Mouse (Mus musculus): ENCODE results near the gene Glrx3. TPM values are rescaled to one million over a fixed set of nuclear protein-coding genes. Genes with fewer than 3 reads are reported as not detected.
A peak's percentile ranks its signal among the peaks of the same experiment; 100 is the strongest.

Glrx3 gene
- total RNA-seq, 2 experiments from 2014 or later: 136 to 144 TPM

DNA sequence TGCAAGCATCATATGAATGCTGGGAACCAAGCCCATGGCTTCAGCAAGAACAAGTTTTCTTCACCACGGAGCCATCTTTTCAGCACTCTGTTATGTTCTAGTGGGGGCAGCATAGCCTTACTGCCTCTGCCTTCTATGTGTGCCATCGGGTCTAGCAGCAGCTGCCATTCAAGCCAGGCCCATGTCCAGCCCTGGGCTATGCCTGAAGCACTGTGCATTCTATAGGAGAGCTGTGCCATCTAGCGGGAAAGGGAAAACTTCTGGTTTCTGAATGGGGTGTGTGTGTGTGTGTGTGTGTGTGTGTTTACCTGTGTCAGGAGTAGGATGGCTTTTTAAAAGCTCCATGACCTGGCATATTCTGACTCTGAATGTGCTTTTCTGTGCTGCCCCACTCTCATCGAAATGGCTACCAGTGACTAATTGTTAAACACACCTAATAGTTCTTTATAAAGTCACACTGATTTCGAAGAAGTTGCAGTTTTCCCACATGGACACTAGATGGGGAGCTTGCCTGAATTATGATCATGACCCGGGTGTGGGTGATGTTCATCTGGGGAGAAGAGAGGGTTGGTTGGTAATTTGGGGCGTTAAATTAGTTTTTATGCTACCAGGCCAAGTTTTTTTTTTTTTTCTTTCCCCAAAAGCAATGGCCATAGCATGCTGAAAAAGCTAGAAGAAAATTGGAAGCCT, 34.2 kb downstream of the Glrx3 start:
- no peak for DNase-seq

DNA sequence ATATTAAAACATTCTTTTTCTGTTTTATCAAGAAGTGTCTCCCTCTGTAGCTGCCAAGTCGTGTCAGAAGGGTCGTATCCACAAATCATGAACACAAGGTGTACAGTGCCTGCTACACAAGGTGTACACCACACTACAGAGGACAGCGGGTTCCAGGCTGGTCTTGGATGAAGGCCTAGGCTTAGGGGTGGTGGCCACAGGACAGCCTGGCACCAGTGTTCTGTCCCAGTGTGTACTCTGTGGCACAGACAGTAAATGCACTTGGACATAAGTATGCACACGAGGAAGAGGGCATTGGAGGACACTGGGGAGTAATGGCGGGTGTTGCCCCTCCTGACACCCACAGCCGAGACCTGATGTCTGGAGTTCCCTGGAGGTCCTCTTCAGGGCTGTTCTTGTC, 34.7 kb downstream of the Glrx3 start:
- no peak for DNase-seq

DNA sequence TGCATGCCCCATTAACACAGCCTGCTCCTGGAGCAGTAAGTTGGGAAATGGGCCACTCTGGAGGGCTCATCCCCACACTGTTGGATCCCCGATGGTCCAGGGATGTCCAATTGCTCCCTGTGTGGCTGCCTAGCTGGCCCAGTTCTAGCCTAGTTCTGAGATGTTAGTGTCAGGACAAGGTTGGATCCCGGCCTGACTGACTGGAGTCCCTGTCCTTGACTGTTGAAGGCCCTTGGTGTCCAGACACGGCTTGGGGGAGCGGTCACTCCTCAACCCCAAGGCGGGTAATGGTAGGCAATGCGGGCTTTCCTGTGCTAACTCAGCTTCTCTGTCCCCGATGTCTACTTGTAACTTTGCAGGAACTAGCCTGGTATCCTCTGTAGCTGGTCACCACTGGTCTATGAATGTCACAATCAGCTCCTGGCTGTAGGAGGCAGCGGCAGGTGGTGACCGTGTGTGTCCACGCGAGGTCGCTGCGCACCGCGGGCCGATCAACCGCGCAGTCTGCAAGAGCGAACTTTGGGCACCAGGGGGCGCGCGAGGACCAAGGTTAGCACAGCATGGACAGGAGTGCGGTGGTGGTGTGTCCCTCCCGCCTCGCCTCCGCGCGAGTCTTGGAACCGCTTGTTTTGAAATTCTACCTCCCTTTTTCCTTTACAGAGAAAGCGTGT, 40.7 kb downstream of the Glrx3 start:
- peak; percentile 88 to 99 for DNase-seq

DNA sequence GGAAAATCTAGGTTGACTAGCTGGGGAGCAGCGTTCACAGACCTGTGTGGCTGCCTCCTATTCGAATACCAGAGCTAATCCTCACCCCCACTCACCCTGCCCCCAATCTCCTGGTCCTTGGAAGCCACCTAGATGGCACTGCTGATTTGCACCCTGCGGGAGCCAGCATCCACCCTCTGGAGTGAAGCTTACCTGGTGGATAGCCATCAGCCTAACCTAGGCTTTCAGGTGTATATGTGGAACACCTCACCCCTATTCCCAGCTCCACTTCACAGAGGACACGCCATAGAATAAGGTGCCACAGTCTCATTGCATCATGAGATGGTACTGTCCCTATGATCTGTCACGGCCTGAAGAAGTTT, 41.2 kb downstream of the Glrx3 start:
- DNase-seq: no peak

DNA sequence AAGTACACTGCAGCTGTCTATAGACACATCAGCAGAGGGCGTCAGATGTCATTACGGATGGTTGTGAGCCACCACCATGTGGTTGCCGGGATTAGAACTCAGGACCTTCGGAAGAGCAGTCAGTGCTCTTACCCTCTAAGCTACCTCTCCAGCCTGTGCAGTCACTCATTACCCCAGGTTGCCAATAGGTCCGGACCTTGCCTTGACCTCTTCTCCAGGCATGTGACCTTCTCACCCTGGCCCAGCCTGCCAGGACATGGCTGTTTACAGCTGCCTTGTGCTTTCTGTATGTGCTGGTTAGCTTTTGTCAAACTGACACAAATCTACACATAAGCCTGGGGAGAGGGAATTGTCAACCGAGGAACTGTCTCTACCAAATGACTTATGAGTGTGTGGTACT, 43.4 kb downstream of the Glrx3 start:
- no peak for DNase-seq

DNA sequence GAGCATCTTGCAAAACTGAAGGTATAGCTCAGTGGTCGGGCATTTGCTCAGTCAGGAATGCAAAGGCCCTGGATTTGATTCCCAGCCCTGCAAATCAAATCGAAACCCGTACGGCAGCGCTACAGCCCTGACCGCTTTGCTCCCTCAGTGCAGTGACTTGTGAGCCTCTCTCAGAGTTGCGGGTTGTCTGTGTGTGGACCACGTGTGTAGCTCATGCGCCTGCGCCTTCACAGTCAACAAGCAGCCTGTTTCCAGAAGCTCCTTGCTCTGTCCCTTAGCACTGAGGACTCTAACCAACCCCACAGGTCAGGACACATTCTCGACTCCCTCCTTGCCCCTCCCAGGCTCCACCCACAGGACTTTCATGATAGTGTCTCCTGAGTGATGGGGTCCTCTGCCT, 46.6 kb downstream of the Glrx3 start:
- no peak for DNase-seq

DNA sequence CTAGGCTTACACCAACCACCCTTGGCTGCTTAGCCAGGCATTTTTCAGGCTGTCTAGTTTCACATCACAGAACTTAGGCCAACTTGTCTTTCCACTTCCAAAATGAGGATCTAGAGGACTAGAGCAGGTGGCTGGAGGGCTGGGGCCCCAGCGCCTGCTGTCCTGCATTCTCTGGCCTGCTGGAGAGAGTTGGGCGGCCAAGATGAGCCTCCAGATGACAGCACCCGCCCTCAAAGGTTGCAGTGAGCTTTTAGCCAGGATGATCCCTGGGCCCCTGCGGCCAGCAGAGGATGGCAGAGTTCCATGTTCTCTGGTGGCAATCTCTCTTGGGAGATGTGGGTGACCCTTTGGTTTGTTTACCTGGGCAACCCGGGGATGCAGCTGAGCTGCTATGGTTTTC, 51.0 kb downstream of the Glrx3 start:
- DNase-seq: no peak

DNA sequence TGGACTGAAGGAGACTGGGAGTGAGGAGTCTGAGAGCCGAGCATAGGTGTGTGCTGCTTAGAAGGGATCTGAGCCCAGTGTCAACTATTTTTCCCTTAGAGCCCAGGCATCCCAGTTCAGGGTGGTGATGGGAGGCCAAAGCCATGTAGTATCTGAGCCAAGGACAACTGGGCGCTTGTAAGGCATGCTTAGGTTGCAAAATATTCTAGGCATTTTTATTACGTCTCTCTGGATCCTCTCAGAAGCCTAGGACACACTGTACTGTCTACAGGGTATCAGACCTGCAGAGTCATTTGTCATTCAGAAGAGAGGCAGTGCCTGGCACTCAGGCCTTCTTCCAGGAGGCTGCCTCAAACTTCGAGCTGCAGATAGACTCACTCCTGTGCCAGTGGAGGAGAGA, 53.3 kb downstream of the Glrx3 start:
- no peak for DNase-seq

DNA sequence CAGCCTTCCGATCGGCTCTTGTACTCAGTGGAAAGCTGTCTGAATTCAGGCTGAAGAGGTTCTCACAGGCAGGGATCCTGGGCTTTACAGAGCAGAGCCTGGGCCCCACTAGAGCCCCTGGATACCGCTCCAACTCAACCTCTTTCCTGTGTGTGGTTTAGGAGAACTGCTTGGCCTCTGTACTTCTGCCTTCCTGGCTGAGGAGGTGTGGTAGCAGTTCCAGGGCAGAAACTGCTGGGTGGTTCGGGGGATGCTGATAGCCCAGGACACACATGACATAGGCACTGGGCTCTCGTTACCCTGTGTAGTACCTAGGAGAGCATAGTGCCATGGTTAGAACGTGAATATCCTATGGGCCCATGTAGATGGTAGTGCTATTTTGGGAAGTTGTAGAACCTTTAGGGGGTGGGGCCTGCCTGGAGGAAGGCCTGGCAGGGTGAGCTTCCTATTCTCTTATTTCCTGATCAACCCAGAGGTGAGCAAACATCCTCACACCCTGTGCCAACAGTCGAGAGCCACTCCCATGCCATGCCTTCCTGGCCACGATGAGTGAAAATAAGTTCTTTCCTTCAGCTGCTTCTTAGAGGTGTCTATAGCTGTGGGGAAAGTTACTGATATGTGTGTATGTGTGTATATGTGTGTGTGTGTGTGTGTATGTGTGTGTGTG, 55.0 kb downstream of the Glrx3 start:
- DNase-seq: no peak

DNA sequence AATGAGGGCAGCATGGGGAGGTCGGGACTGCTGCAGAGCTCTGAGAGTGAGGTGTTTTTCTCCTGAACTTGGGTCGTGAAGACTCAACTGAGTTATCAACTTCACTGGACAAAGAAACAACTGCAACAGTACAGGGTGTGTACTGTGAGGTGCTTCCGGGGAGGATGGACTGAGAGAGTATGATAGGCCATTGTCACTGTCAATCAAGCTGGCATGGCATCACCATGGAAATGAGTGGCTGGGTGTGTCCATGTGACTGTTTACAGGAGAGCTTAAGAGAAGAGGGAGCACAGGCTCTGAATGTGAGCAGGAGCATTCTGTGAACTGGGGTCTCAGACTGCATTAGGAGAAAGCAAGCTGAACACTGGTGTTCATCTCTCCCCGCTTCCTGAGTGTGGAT, 61.3 kb downstream of the Glrx3 start:
- DNase-seq: no peak

DNA sequence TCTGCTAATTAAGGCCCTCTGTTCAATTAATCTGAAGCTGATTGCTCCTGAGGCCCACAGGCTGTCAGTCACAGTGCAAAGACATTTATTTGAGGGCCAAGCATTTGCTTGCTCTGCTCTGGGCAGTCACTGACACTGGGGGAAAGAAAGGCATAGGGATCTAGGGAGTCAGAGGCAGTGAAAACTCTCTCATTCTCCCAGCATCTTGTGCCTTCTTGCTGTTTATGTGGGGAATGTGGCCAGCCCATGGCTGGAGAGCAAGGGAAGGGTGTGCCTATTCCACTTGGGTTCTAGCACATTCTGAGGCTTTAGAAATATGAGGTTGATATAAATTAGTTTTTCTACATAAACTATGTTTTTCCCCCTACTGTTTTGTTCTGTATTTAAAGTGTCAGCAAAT, 80.2 kb downstream of the Glrx3 start:
- DNase-seq: peak; percentile 3 to 9

DNA sequence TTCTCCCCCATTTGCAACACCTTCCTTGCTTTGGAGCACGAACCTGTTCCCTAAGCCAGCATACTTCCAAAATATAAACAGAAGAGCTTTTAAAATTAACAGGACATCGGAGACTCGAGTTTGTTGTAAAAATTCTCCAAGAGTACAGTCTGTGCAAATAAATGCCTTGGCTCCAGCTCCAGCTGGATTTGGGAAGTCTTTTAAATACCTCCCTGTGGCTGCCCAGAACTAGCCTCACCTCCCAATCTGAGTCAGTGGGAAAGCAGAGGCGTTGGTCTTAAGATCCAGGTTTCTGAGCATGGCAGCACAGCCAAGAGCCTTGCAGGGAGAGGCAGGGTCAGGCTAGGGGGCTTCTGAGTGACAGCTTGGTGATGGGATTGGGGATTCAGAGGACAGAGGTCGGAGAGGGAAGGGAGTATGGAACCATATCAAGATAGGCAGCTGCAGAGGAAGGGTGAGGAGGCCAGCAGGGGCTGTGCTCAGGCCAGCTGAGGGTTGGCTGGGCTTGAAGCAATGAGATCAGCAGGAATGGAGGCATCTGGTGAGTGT, 80.7 kb downstream of the Glrx3 start:
- DNase-seq: peak; percentile 36 to 64

Other genes starting within 250 kb of the Glrx3 start
- gene Ebf3, start 123.2 kb upstream of the Glrx3 start, total RNA-seq (2021): 1 to 10 TPM; 4.7 to 5.5 TPM
- gene 9430038I01Rik, start 26.9 kb upstream of the Glrx3 start, total RNA-seq (2021): 1 to 10 TPM; 6.9 to 7.3 TPM